Mouse (Mus musculus) forebrain, embryonic 15.5 days (tissue): ENCODE results near the gene Kantr. TPM values are rescaled to one million over a fixed set of nuclear protein-coding genes. Genes with fewer than 3 reads are reported as not detected.

ENCODE experiments used
- ATAC-seq: fragments of 200-750 bp; cut with Nextera tagmentation; replicated peaks from 2 replicates; pipeline ENCODE4 v1.8.0; 2017; ENCODE audit warnings: mild to moderate bottlenecking, moderate TSS enrichment, moderate library complexity
- H3K27ac ChIP-seq: fragments of 300-500 bp; sonication (generic); replicated peaks from 2 replicates; pipeline ENCODE4 v1.5.1; 2015; ENCODE audit warnings: mild to moderate bottlenecking, inconsistent platforms
- H3K27me3 ChIP-seq: fragments of 300-500 bp; sonication (generic); 2 replicates; pipeline ENCODE4 v1.6.1; 2015; ENCODE audit warnings: inconsistent platforms
- H3K36me3 ChIP-seq: fragments of 300-500 bp; sonication (generic); 2 replicates; pipeline ENCODE4 v1.6.1; 2015; ENCODE audit warnings: mild to moderate bottlenecking, inconsistent platforms
- H3K4me1 ChIP-seq: fragments of 300-500 bp; sonication (generic); 2 replicates; pipeline ENCODE4 v1.6.1; 2015; ENCODE audit warnings: inconsistent platforms
- H3K4me2 ChIP-seq: fragments of 300-500 bp; sonication (generic); replicated peaks from 2 replicates; pipeline ENCODE4 v1.6.1; 2015; ENCODE audit warnings: mild to moderate bottlenecking, inconsistent platforms
- H3K4me3 ChIP-seq: fragments of 300-500 bp; sonication (generic); 2 replicates; pipeline ENCODE4 v1.5.1; 2015; ENCODE audit warnings: mild to moderate bottlenecking, inconsistent platforms
- H3K9ac ChIP-seq: fragments of 300-500 bp; sonication (generic); replicated peaks from 2 replicates; pipeline ENCODE4 v1.6.1; 2015; ENCODE audit warnings: mild to moderate bottlenecking, inconsistent platforms
- H3K9me3 ChIP-seq: fragments of 300-500 bp; sonication (generic); 2 replicates; pipeline ENCODE4 v1.6.1; 2016; ENCODE audit warnings: inconsistent platforms
- WGBS: fragments of 180-500 bp; shearing (Covaris S2); methylation state at CpG from one replicate; pipeline ENCODE4 v1.1.7; 2015; ENCODE audit warnings: mixed read lengths; 5-methylcytosine and 5-hydroxymethylcytosine counted together
- polyA plus RNA-seq: library from polyadenylated mRNA; unstranded; fragments of >200 nt; fragmentation: Nextera tagmentation; extraction: Ambion mirVana; gene quantifications from 2 replicates; pipeline ENCODE4 v1.2.1, GENCODE M21; 2015

Kantr gene
- polyA plus RNA-seq, 1 experiment from 2014 or later = 27.9 TPM

- Histone ChIP-seq H3K4me3 (no peak overlapping the region), H3K27me3 (no peaks in the 10 kb centered on the region), H3K27ac (no peak overlapping the region), H3K4me2 (no peak overlapping the region), H3K4me1 (no peaks in the 10 kb centered on the region), H3K36me3 (peaks cover 11% of the 10 kb centered on the region; the same call in 1 of the 2 replicates), H3K9me3 (no peaks in the 10 kb centered on the region), H3K9ac (no peak overlapping the region)
- 97% methylated on average over 6 of the region's 6 CpGs for WGBS
- ATAC-seq = no peak
Observed at GRCm38 (mm10) chrX:152279384-152279783, 47.9 kb downstream of the Kantr start.

- H3K9ac ChIP-seq = no peak overlapping the region
- H3K36me3 ChIP-seq = peaks cover 89% of the 10 kb centered on the region
- no peak overlapping the region for H3K27ac ChIP-seq
- H3K4me3 ChIP-seq = no peak overlapping the region
- no peaks in the 10 kb centered on the region for H3K27me3 ChIP-seq
- no peaks in the 10 kb centered on the region for H3K4me1 ChIP-seq
- WGBS = 93% methylated on average over 11 of the region's 11 CpGs
- no peaks in the 10 kb centered on the region for H3K9me3 ChIP-seq
- no peak overlapping the region for H3K4me2 ChIP-seq
- ATAC-seq = no peak
Observed at GRCm38 (mm10) chrX:152271189-152271588, 56.1 kb downstream of the Kantr start.

Other genes starting within 250 kb of the Kantr start
- gene Iqsec2, start 183.2 kb downstream of the Kantr start, polyA plus RNA-seq = 3.6 and 5.1 TPM in 2 replicates
- 33.7 and 38.2 TPM in 2 replicates for gene Kdm5c, start 94.5 kb downstream of the Kantr start, polyA plus RNA-seq
- gene Tspyl2, start 14.9 kb upstream of the Kantr start, polyA plus RNA-seq = 48.8 and 49.4 TPM in 2 replicates
- 9.2 and 10.4 TPM in 2 replicates for gene Gpr173, start 41.2 kb upstream of the Kantr start, polyA plus RNA-seq
- gene Cldn34a, start 235.8 kb upstream of the Kantr start, polyA plus RNA-seq = not detected in 2 replicates